Mouse (Mus musculus) CH12.LX (cell line): ENCODE results near the gene Cep350. TPM values are rescaled to one million over a fixed set of nuclear protein-coding genes. Genes with fewer than 3 reads are reported as not detected.

Experiments used
- DNase-seq: peaks from one replicate; pipeline ENCODE4 v3.0.0-alpha.2; 2013; ENCODE audit errors: extremely low read depth
- H3K27ac ChIP-seq: 2 replicates; pipeline ENCODE4 v1.5.1; 2012; ENCODE audit warnings: low read depth, mild to moderate bottlenecking, control low read depth, moderate library complexity; ENCODE audit not compliant: insufficient read depth
- H3K27me3 ChIP-seq: replicated peaks from 2 replicates; pipeline ENCODE3; 2012; ENCODE audit warnings: inconsistent platforms
- H3K36me3 ChIP-seq, 2 experiments: replicated peaks in 1 of 2; 2 replicates each; pipeline versions ENCODE3 to v1.6.1; 2012; ENCODE audit warnings: inconsistent platforms in 1 of 2, low read length in 1 of 2, mild to moderate bottlenecking in 1 of 2, mixed read lengths in 1 of 2, moderate library complexity in 1 of 2; ENCODE audit not compliant: control insufficient read depth in 1 of 2, insufficient read depth in 1 of 2
- H3K4me1 ChIP-seq, 2 experiments: 2 replicates each; pipeline ENCODE4 v1.6.1; 2012; ENCODE audit warnings: inconsistent platforms in 1 of 2, moderate library complexity in 1 of 2; ENCODE audit not compliant: insufficient read depth in 2 of 2, control insufficient read depth in 1 of 2
- H3K4me2 ChIP-seq: 2 replicates; pipeline ENCODE4 v1.6.1; 2012; ENCODE audit warnings: low read depth, mild to moderate bottlenecking, control low read depth; ENCODE audit not compliant: poor library complexity, insufficient read depth, severe bottlenecking
- H3K4me3 ChIP-seq, 3 experiments: fragments of 150-350 bp in 1 of 3; sonication (generic) in 1 of 3; replicated peaks in 1 of 3; 2 replicates each; pipeline versions ENCODE3 to v1.5.1; 2011 to 2012; ENCODE audit warnings: low read depth in 2 of 3, low read length in 2 of 3, mild to moderate bottlenecking in 2 of 3, moderate library complexity in 2 of 3, control low read depth in 1 of 3, improper control_type of control experiment in 1 of 3, inconsistent platforms in 1 of 3, mixed read lengths in 1 of 3; ENCODE audit not compliant: poor library complexity in 1 of 3
- H3K79me2 ChIP-seq: replicated peaks from 2 replicates; pipeline ENCODE4 v1.6.1; 2012; ENCODE audit warnings: mild to moderate bottlenecking, moderate library complexity; ENCODE audit not compliant: control insufficient read depth, poor library complexity, insufficient read depth, severe bottlenecking; ENCODE audit errors: extremely low read depth
- H3K9ac ChIP-seq: 2 replicates; pipeline ENCODE4 v1.6.1; 2012; ENCODE audit warnings: low read depth, mild to moderate bottlenecking, control low read depth, moderate library complexity; ENCODE audit not compliant: insufficient read depth
- H3K9me3 ChIP-seq: replicated peaks from 2 replicates; pipeline ENCODE3; 2012; ENCODE audit warnings: low read length, inconsistent platforms, mixed read lengths
- BHLHE40 ChIP-seq: IDR thresholded peaks from 2 replicates; pipeline ENCODE4 v1.6.1; 2011; ENCODE audit warnings: mild to moderate bottlenecking, low read depth, low read length, improper control_type of control experiment
- CTCF ChIP-seq, 2 experiments: IDR thresholded peaks in 1 of 2; conservative IDR thresholded peaks in 1 of 2; 2 replicates each; pipeline ENCODE4 v1.5.1; 2011 to 2012; ENCODE audit warnings: low read depth in 2 of 2, low read length in 2 of 2, improper control_type of control experiment in 1 of 2, inconsistent platforms in 1 of 2, mild to moderate bottlenecking in 1 of 2, moderate library complexity in 1 of 2
- E2F4 ChIP-seq: IDR thresholded peaks from 2 replicates; pipeline ENCODE4 v1.6.1; 2011; ENCODE audit warnings: low read depth, low read length, improper control_type of control experiment; ENCODE audit not compliant: insufficient replicate concordance
- ETS1 ChIP-seq: conservative IDR thresholded peaks from 2 replicates; pipeline ENCODE4 v1.6.1; 2012; ENCODE audit warnings: low read depth, mild to moderate bottlenecking, inconsistent platforms, low read length, improper control_type of control experiment, moderate library complexity
- GABPA ChIP-seq: IDR thresholded peaks from 2 replicates; pipeline ENCODE4 v1.6.1; 2012; ENCODE audit warnings: low read depth, low read length, improper control_type of control experiment, inconsistent platforms; ENCODE audit not compliant: insufficient replicate concordance
- IRF4 ChIP-seq: IDR thresholded peaks from 2 replicates; pipeline ENCODE4 v1.6.1; 2014; ENCODE audit warnings: low read depth, mild to moderate bottlenecking, inconsistent platforms, low read length, improper control_type of control experiment
- JUND ChIP-seq: conservative IDR thresholded peaks from 2 replicates; pipeline ENCODE4 v1.6.1; 2011; ENCODE audit warnings: low read depth, low read length, improper control_type of control experiment
- MAX ChIP-seq: IDR thresholded peaks from 2 replicates; pipeline ENCODE4 v1.6.1; 2011; ENCODE audit warnings: low read length, improper control_type of control experiment
- MAZ ChIP-seq: IDR thresholded peaks from 2 replicates; pipeline ENCODE4 v1.6.1; 2012; ENCODE audit warnings: low read depth, mild to moderate bottlenecking, inconsistent platforms, low read length, improper control_type of control experiment, moderate library complexity
- MEF2A ChIP-seq: IDR thresholded peaks from 2 replicates; pipeline ENCODE4 v1.6.1; 2014; ENCODE audit warnings: low read depth, mild to moderate bottlenecking, inconsistent platforms, low read length, improper control_type of control experiment, borderline replicate concordance
- MXI1 ChIP-seq: IDR thresholded peaks from 2 replicates; pipeline ENCODE4 v1.6.1; 2011; ENCODE audit warnings: mild to moderate bottlenecking, low read depth, low read length, improper control_type of control experiment
- NELFE ChIP-seq: IDR thresholded peaks from 2 replicates; pipeline ENCODE4 v1.6.1; 2011; ENCODE audit warnings: low read depth, low read length, improper control_type of control experiment
- NRF1 ChIP-seq: IDR thresholded peaks from 2 replicates; pipeline ENCODE4 v1.6.1; 2014; ENCODE audit warnings: low read depth, mild to moderate bottlenecking, inconsistent platforms, low read length, improper control_type of control experiment, moderate library complexity
- PAX5 ChIP-seq: IDR thresholded peaks from 2 replicates; pipeline ENCODE4 v1.6.1; 2012; ENCODE audit warnings: low read length, inconsistent platforms, mixed read lengths
- POLR2A ChIP-seq: IDR thresholded peaks from 2 replicates; pipeline ENCODE4 v1.6.1; 2011; ENCODE audit warnings: low read depth, mild to moderate bottlenecking, improper control_type of control experiment, low read length
- POLR2AphosphoS2 ChIP-seq: IDR thresholded peaks from 2 replicates; pipeline ENCODE4 v1.6.1; 2011; ENCODE audit warnings: low read depth, low read length, improper control_type of control experiment
- RAD21 ChIP-seq: IDR thresholded peaks from 2 replicates; pipeline ENCODE4 v1.6.1; 2011; ENCODE audit warnings: low read depth, mild to moderate bottlenecking, low read length, improper control_type of control experiment, moderate library complexity
- UBTF ChIP-seq: IDR thresholded peaks from 2 replicates; pipeline ENCODE4 v1.6.1; 2012; ENCODE audit warnings: low read depth, mild to moderate bottlenecking, inconsistent platforms, low read length, improper control_type of control experiment, moderate library complexity
- USF2 ChIP-seq: conservative IDR thresholded peaks from 2 replicates; pipeline ENCODE4 v1.6.1; 2011; ENCODE audit warnings: low read depth, low read length, improper control_type of control experiment
- ZKSCAN1 ChIP-seq: IDR thresholded peaks from 2 replicates; pipeline ENCODE4 v1.6.1; 2012; ENCODE audit warnings: low read depth, inconsistent platforms, low read length, improper control_type of control experiment, borderline replicate concordance
- ZMIZ1 ChIP-seq: IDR thresholded peaks from 2 replicates; pipeline ENCODE4 v1.6.1; 2012; ENCODE audit warnings: low read depth, mild to moderate bottlenecking, inconsistent platforms, low read length, improper control_type of control experiment
- ZNF384 ChIP-seq: IDR thresholded peaks from 2 replicates; pipeline ENCODE4 v1.6.1; 2012; ENCODE audit warnings: low read depth, low read length, improper control_type of control experiment, inconsistent platforms
- dilution Hi-C: fragments of 300-500 bp; cut with MboI; formaldehyde crosslinking; loops from 2 replicates; pipeline ENCODE4 v1.14.3; 2020; ENCODE audit warnings: low sequenced_read_pairs; ENCODE audit not compliant: extremely low pct_unique_long_range_greater_than_20kb, extremely low pct_ligation_motif_present
- in situ Hi-C: fragments of 300-500 bp; cut with MboI; formaldehyde crosslinking; loops from 3 replicates; pipeline ENCODE4 v1.14.3; 2019; ENCODE audit warnings: low sequenced_read_pairs, low pct_ligation_motif_present, low pct_unique_long_range_greater_than_20kb, mixed read lengths
- polyA plus RNA-seq: library from polyadenylated mRNA; unstranded; fragments of >175 nt; gene quantifications from 2 replicates; pipeline ENCODE4 v1.2.1, GENCODE M21; 2012; ENCODE audit warnings: low read depth; ENCODE audit not compliant: insufficient read length
- total RNA-seq, 2 experiments: library from RNA; depleted of rRNA; stranded (reverse); fragments of 300-350 nt in 1 of 2; fragments of >200 nt in 1 of 2; gene quantifications; 2 replicates each; pipeline ENCODE4 v1.2.3; 2012 to 2014

The Cep350 gene
- total and polyA plus RNA-seq, 3 experiments, result 3.5 to 8.3 (median 6.8) TPM

DNA sequence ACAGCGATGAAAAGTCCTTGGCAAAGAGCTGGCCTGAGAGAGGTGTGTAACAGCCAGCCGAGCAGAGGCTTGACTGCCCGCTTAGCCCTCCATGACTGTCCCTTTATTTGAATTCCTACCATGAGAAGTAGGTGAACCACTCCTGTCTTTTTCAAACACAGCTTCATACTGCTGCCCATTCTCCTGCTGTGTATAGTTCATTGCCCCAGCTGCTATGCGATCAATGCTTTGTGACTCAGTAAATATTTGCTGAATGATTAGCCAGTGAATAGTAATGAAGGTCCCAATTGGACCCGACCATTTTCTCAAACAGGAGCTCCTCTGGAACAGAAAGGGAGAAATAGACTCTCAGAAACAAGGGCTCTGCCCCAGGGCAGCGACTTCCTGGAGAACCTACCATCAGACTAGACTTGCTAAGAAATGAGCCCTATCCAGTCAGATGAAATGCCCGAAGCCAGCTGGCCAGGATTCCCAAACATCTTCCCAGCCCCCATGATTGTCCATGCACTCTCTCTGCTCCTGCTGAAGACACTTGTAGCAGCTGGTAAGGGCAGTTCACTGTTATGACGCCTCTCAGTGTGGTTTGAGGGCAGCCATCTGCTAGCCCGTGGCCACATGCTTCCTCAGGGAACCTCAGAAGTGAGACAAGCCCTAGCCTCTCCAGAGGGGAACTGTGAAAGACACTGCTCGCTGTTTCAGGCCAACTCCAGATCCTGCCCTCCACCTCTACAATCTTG is 163.2 kb downstream of the Cep350 start:
- H3K27me3 ChIP-seq, result no peaks in the 10 kb centered on the region
- peaks cover 5 to 36% of the 10 kb centered on the region in 2 experiments; a peak in 3 of 4 replicates for H3K4me1 ChIP-seq
- in situ Hi-C loops, result no loop called here
- H3K4me3 ChIP-seq, result no peak overlapping the region
- no peak overlapping the region for H3K27ac ChIP-seq
- no peak overlapping the region for H3K4me2 ChIP-seq
- TF ChIP-seq ETS1 (0 out of 2 replicates have a peak, but pooled peaks have one; percentile 19), ZKSCAN1 (no peak), NELFE (no peak)
- H3K79me2 ChIP-seq, result no peaks in the 10 kb centered on the region
- DNase-seq, result peak; percentile 27
- no peak overlapping the region for H3K9ac ChIP-seq
- peaks cover 0 to 15% of the 10 kb centered on the region in 2 experiments for H3K36me3 ChIP-seq
- no peaks in the 10 kb centered on the region for H3K9me3 ChIP-seq
- dilution Hi-C loops, result no loop called here

DNA sequence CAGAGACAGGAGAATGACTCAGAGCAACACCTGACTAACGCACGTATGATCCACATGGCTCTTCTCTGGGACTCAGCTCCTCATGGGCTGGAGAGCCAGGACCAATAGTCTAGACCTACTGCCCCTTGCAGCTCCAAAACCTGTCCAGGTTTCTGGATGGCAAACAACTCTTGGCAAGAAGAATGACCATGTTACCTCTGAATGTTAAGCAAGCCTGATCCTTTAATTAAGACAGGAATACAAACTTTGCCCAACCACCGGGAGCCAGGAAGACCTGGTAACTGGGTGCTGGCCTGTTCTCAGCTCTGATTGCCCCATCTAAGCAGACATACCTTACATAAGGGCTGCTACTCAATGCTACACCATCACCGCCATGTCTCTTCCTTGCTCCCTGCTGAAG is 164.8 kb downstream of the Cep350 start:
- Histone ChIP-seq H3K36me3 (peaks cover 0 to 21% of the 10 kb centered on the region in 2 experiments), H3K9me3 (no peaks in the 10 kb centered on the region), H3K4me3 (no peak overlapping the region), H3K27ac (no peak overlapping the region), H3K27me3 (no peaks in the 10 kb centered on the region), H3K79me2 (no peaks in the 10 kb centered on the region), H3K4me2 (no peak overlapping the region), H3K4me1 (peaks cover 4 to 28% of the 10 kb centered on the region in 2 experiments; a peak in 3 of 4 replicates), H3K9ac (no peak overlapping the region)
- DNase-seq, result no peak
- dilution Hi-C loops, result no loop called here
- no peak for TF ChIP-seq MAX
- TF ChIP-seq ETS1, result no peak
- TF ChIP-seq CTCF (conservative IDR thresholded peaks at IDR 0.05 in 1 of 2, IDR thresholded peaks at IDR 0.05 in 1 of 2; ENCODE audit: low read depth in 2 of 2, low read length in 2 of 2), result no peak
- no peak for TF ChIP-seq MXI1
- TF ChIP-seq ZNF384, result no peak
- no peak for TF ChIP-seq JUND
- TF ChIP-seq POLR2A, result no peak
- TF ChIP-seq PAX5, result no peak
- no peak for TF ChIP-seq NRF1
- TF ChIP-seq POLR2AphosphoS2, result no peak
- TF ChIP-seq USF2, result no peak
- TF ChIP-seq E2F4, result no peak
- TF ChIP-seq IRF4, result no peak
- no peak for TF ChIP-seq ZMIZ1
- no peak for TF ChIP-seq GABPA
- no peak for TF ChIP-seq RAD21
- no peak for TF ChIP-seq MAZ
- TF ChIP-seq BHLHE40, result no peak
- no peak for TF ChIP-seq UBTF
- no peak for TF ChIP-seq MEF2A
- in situ Hi-C loops, result no loop called here
